Mouse (Mus musculus) layer of hippocampus, postnatal 14 days (tissue): ENCODE measurements around the gene Insr. TPM values are rescaled to one million over a fixed set of nuclear protein-coding genes. Genes with fewer than 3 reads are reported as not detected.

ENCODE experiments used
- DNase-seq, 2 experiments: peaks; one replicate each; pipeline ENCODE4 v3.0.0; 2021 to 2022; ENCODE audit warnings: low spot score in 2 of 2, mixed read lengths in 1 of 2
- total RNA-seq, 2 experiments: library from RNA; stranded (reverse); gene quantifications; 2 replicates each; pipeline ENCODE4 v1.2.3; 2021

The Insr gene
- total RNA-seq, 2 experiments from 2014 or later = 47.2 to 54.2 TPM

- no peak for DNase-seq
These were observed 3.4 kb downstream of the Insr start for GRCm38 (mm10) chr8:3276009-3276408.

GRCm38 (mm10) chr8:3275189-3275588, 4.2 kb downstream of the Insr start:
- no peak for DNase-seq

- no peak for DNase-seq
These were observed 5.6 kb downstream of the Insr start for GRCm38 (mm10) chr8:3273799-3274198.

GRCm38 (mm10) chr8:3267449-3267761, 12.0 kb downstream of the Insr start:
- no peak for DNase-seq

GRCm38 (mm10) chr8:3266686-3267448, 12.6 kb downstream of the Insr start:
- no peak for DNase-seq

GRCm38 (mm10) chr8:3265182-3265581, 14.2 kb downstream of the Insr start:
- DNase-seq = no peak

GRCm38 (mm10) chr8:3262779-3263178, 16.6 kb downstream of the Insr start:
- DNase-seq = no peak

- no peak for DNase-seq
These were observed 18.3 kb downstream of the Insr start for GRCm38 (mm10) chr8:3261101-3261500.

GRCm38 (mm10) chr8:3260127-3260811, 19.1 kb downstream of the Insr start:
- no peak for DNase-seq

- no peak for DNase-seq
These were observed 23.1 kb downstream of the Insr start for GRCm38 (mm10) chr8:3256147-3256940.

GRCm38 (mm10) chr8:3255321-3255720, 24.1 kb downstream of the Insr start:
- DNase-seq = no peak

- DNase-seq = no peak
These were observed 26.2 kb downstream of the Insr start for GRCm38 (mm10) chr8:3253179-3253578.

GRCm38 (mm10) chr8:3252665-3253064, 26.8 kb downstream of the Insr start:
- DNase-seq = no peak

GRCm38 (mm10) chr8:3251101-3251500, 28.3 kb downstream of the Insr start:
- no peak for DNase-seq

GRCm38 (mm10) chr8:3249886-3250285, 29.5 kb downstream of the Insr start:
- DNase-seq = no peak

GRCm38 (mm10) chr8:3248704-3249103, 30.7 kb downstream of the Insr start:
- DNase-seq = no peak

GRCm38 (mm10) chr8:3247129-3247528, 32.3 kb downstream of the Insr start:
- DNase-seq = no peak

- no peak for DNase-seq
These were observed 36.2 kb downstream of the Insr start for GRCm38 (mm10) chr8:3243229-3243628.

- no peak for DNase-seq
These were observed 38.7 kb downstream of the Insr start for GRCm38 (mm10) chr8:3240725-3241124.

- no peak for DNase-seq
These were observed 39.8 kb downstream of the Insr start for GRCm38 (mm10) chr8:3239641-3240040.

- no peak for DNase-seq
These were observed 40.6 kb downstream of the Insr start for GRCm38 (mm10) chr8:3238792-3239191.

- no peak for DNase-seq
These were observed 42.1 kb downstream of the Insr start for GRCm38 (mm10) chr8:3237319-3237718.
